Mouse (Mus musculus): Measurements from ENCODE around the gene Mtnr1a. TPM values are rescaled to one million over a fixed set of nuclear protein-coding genes. Genes with fewer than 3 reads are reported as not detected.

Gene Mtnr1a
- polyA plus RNA-seq, 1 experiment, result not detected

DNA sequence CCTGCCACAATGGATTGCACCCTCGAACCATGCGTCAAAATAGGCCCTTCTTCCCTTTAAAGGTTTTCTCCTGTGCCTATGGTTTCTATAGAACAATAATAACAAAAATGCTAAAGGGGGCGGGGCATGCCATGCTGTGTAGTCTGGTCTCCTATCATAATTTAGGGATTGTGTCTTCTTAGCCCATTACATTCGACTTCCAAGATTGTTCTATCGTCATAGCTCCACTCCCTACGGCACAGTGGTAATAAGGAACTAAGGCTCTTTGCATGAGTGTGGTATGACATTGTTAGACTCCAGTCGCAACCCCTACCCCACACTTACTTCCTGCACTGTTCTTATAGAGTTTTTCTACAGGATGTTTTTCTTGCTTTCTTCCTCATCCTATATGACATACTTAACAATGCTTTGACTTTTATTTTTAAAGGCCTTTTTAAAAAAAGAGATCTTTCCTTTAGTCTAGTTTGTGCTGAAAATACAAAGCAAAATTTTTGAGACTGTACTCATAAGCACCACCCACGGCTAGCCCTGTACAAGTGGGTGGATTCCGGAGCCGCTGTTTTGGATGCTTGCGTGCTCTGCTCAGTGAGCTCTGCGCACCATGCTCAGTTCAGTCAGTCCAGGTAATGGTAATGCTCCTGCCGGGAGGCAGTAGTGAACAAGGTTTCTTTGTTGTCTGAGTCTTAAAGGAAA, 40.6 kb downstream of the Mtnr1a start:
- 16% methylated on average over 13 of the region's 13 CpGs for WGBS
- DNase-seq, result no peak
- H3K27me3 ChIP-seq (replicated peaks; ENCODE audit: control insufficient read depth, insufficient read depth, low read length), result no peaks in the 10 kb centered on the region
- H3K27ac ChIP-seq (ENCODE audit: insufficient read depth, low read depth, low read length), result no peak overlapping the region
- no peak overlapping the region for H3K4me3 ChIP-seq (ENCODE audit: insufficient read depth, low read depth, low read length)
- no peaks in the 10 kb centered on the region for H3K36me3 ChIP-seq (ENCODE audit: control insufficient read depth, insufficient read depth, low read length)
- no peaks in the 10 kb centered on the region for H3K4me1 ChIP-seq (ENCODE audit: control insufficient read depth, insufficient read depth, low read length)
- no peak for TF ChIP-seq POLR2A (IDR thresholded peaks at IDR 0.05; ENCODE audit: low read depth, low read length)
- TF ChIP-seq CTCF (conservative IDR thresholded peaks at IDR 0.05; ENCODE audit: insufficient read depth, insufficient read length, low read depth, low read length), result no peak

DNA sequence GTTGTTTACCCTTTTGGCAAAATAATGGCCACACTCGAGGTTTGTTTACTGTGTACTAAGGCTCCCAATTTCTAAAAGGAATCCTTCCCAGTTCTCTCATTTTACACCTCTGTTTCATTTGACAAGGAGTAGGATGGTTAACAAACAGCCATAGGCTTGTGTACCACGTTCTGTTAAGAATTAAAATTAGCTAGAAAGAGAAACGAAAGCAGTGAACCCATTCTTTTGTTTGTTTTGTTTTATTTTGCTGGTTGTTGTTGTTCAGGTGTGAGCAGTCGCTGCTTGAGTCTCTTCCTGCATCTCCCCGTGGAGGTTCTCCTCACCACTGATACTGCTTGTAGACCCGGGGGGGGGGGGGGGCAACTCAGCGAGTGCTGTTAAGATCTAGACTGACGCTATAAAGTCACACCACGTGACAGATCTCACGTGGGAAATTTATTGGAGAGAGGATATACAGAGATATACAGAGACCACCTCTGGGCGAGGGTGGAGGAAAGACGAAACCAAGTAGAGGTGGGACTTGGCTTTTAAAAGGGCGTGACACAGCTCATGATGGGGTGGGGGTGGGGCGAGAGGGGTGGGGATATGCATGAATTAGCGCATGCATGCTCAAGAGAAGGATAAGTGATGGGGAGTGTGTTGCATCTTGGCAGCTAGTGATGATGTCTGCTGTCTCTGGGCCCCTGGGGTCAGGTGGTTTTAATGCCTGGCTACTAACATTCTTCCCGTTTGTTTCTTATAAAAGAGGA, 41.3 kb downstream of the Mtnr1a start:
- Histone ChIP-seq H3K27me3 (replicated peaks; ENCODE audit: control insufficient read depth, insufficient read depth, low read length) (no peaks in the 10 kb centered on the region), H3K4me3 (ENCODE audit: insufficient read depth, low read depth, low read length) (no peak overlapping the region), H3K4me1 (ENCODE audit: control insufficient read depth, insufficient read depth, low read length) (no peaks in the 10 kb centered on the region), H3K36me3 (ENCODE audit: control insufficient read depth, insufficient read depth, low read length) (no peaks in the 10 kb centered on the region), H3K27ac (ENCODE audit: insufficient read depth, low read depth, low read length) (no peak overlapping the region)
- 7% methylated on average over 16 of the region's 16 CpGs for WGBS
- DNase-seq, result no peak
- no peak for TF ChIP-seq CTCF (conservative IDR thresholded peaks at IDR 0.05; ENCODE audit: insufficient read depth, insufficient read length, low read depth, low read length)
- TF ChIP-seq POLR2A (IDR thresholded peaks at IDR 0.05; ENCODE audit: low read depth, low read length), result no peak

DNA sequence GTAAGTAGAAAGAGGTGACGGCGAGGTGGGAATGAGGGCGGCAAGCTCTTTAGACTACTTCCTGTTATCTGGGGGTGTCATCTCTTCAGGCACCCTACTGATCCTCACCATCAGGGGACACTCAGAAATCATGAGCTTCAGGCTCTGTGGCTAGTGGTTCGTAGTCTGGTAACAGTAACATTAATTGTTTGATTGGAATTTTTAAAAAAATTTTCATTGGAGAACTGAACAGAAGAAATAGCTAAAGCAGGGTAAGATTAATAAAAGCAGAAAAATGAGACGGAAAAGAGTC, 41.8 kb downstream of the Mtnr1a start:
- H3K4me3 ChIP-seq (ENCODE audit: insufficient read depth, low read depth, low read length), result no peak overlapping the region
- WGBS, result 54% methylated on average over 5 of the region's 5 CpGs
- DNase-seq, result no peak
- TF ChIP-seq POLR2A (IDR thresholded peaks at IDR 0.05; ENCODE audit: low read depth, low read length) (no peak), CTCF (conservative IDR thresholded peaks at IDR 0.05; ENCODE audit: insufficient read depth, insufficient read length, low read depth, low read length) (no peak)
- H3K27ac ChIP-seq (ENCODE audit: insufficient read depth, low read depth, low read length), result no peak overlapping the region
- H3K36me3 ChIP-seq (ENCODE audit: control insufficient read depth, insufficient read depth, low read length), result no peaks in the 10 kb centered on the region
- no peaks in the 10 kb centered on the region for H3K27me3 ChIP-seq (replicated peaks; ENCODE audit: control insufficient read depth, insufficient read depth, low read length)
- no peaks in the 10 kb centered on the region for H3K4me1 ChIP-seq (ENCODE audit: control insufficient read depth, insufficient read depth, low read length)

DNA sequence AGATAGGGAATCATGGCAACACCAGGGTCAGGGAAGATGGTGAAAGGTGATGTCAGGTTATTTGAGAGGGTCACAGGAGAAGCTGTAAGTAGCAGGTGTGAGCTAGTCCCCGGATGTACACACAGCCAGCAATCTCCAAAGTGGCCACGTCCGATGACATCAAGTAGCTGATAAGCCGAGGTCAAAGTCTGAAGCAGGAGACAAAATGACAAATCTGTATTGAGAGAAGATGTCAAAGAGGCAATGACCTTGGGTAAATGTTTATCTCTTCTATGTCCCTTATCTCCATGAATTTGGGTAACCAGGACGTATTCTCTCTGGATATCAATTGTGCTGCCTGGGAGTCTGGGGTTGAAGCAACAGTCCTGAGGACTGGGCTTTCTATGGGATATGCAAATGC, 42.9 kb downstream of the Mtnr1a start:
- DNase-seq, result no peak
- H3K27me3 ChIP-seq (replicated peaks; ENCODE audit: control insufficient read depth, insufficient read depth, low read length), result no peaks in the 10 kb centered on the region
- TF ChIP-seq POLR2A (IDR thresholded peaks at IDR 0.05; ENCODE audit: low read depth, low read length), result no peak
- no peaks in the 10 kb centered on the region for H3K4me1 ChIP-seq (ENCODE audit: control insufficient read depth, insufficient read depth, low read length)
- no peak overlapping the region for H3K27ac ChIP-seq (ENCODE audit: insufficient read depth, low read depth, low read length)
- H3K36me3 ChIP-seq (ENCODE audit: control insufficient read depth, insufficient read depth, low read length), result no peaks in the 10 kb centered on the region
- WGBS, result 86% methylated on average over 5 of the region's 5 CpGs
- no peak overlapping the region for H3K4me3 ChIP-seq (ENCODE audit: insufficient read depth, low read depth, low read length)

DNA sequence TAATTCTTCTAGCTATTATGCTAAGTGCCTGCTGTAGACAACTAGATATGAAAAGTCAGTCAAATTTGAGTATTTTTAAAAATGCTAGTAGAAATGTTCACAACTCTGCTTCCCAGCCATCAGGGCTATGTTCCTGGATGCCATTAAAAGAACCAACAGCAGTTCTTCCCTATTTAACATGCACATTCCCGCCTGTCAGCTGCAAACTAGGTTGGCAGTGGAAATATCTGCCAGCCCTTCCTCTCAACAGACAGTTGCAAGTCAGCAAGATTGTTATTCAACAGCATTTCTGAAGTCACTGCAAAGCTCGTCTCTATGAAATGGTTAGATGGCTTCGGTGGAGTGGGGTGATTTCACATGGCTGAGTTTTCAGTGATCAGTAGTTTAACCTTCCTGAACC, 48.7 kb downstream of the Mtnr1a start:
- no peak for DNase-seq
- H3K4me1 ChIP-seq (ENCODE audit: control insufficient read depth, insufficient read depth, low read length), result no peaks in the 10 kb centered on the region
- 80% methylated on average over 3 of the region's 3 CpGs for WGBS
- TF ChIP-seq CTCF (conservative IDR thresholded peaks at IDR 0.05; ENCODE audit: insufficient read depth, insufficient read length, low read depth, low read length) (no peak), POLR2A (IDR thresholded peaks at IDR 0.05; ENCODE audit: low read depth, low read length) (no peak)
- H3K4me3 ChIP-seq (ENCODE audit: insufficient read depth, low read depth, low read length), result no peak overlapping the region
- no peaks in the 10 kb centered on the region for H3K27me3 ChIP-seq (replicated peaks; ENCODE audit: control insufficient read depth, insufficient read depth, low read length)
- H3K36me3 ChIP-seq (ENCODE audit: control insufficient read depth, insufficient read depth, low read length), result no peaks in the 10 kb centered on the region
- no peak overlapping the region for H3K27ac ChIP-seq (ENCODE audit: insufficient read depth, low read depth, low read length)

DNA sequence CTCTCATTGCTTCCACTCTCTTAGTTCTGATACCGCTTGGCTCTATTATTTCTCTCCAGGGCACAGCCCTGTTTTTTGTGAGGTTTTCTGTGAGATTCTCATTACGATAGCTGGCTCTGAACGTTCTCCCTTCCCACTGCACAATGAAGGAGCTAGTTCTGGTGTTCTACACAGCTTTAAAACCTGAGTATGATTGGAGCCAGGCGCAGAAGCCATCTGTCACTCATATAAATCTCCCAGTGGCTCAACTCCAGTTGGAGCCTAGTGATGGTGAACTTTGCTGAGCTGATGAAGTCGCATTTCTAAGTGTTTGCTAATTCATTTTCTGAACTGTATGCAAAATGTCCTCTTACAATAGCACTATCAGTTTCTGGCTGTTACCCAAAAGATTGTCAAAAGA, 56.7 kb downstream of the Mtnr1a start:
- no peak for DNase-seq
- TF ChIP-seq CTCF (conservative IDR thresholded peaks at IDR 0.05; ENCODE audit: insufficient read depth, insufficient read length, low read depth, low read length) (no peak), POLR2A (IDR thresholded peaks at IDR 0.05; ENCODE audit: low read depth, low read length) (no peak)
- H3K4me3 ChIP-seq (ENCODE audit: insufficient read depth, low read depth, low read length), result no peak overlapping the region
- no peaks in the 10 kb centered on the region for H3K27me3 ChIP-seq (replicated peaks; ENCODE audit: control insufficient read depth, insufficient read depth, low read length)
- no peaks in the 10 kb centered on the region for H3K36me3 ChIP-seq (ENCODE audit: control insufficient read depth, insufficient read depth, low read length)
- 75% methylated on average over 5 of the region's 5 CpGs for WGBS
- no peak overlapping the region for H3K27ac ChIP-seq (ENCODE audit: insufficient read depth, low read depth, low read length)
- H3K4me1 ChIP-seq (ENCODE audit: control insufficient read depth, insufficient read depth, low read length), result no peaks in the 10 kb centered on the region

Other genes starting within 250 kb of the Mtnr1a start
- 16.7 and 24.6 TPM in 2 replicates for gene Fat1, start 133.7 kb upstream of the Mtnr1a start, polyA plus RNA-seq (2012; rRNA removed)
- not detected in 2 replicates for gene F11, start 192.9 kb downstream of the Mtnr1a start, polyA plus RNA-seq (2012; rRNA removed)
- gene Klkb1, start 225.7 kb downstream of the Mtnr1a start, polyA plus RNA-seq (2012; rRNA removed), result 1.1 and 1.3 TPM in 2 replicates
- gene Gm45753, start 239.3 kb downstream of the Mtnr1a start, polyA plus RNA-seq (2012; rRNA removed), result 0.25 and 0.48 TPM in 2 replicates

Data from kidney, adult 2 months (tissue).